ENCODE assay signal across 50 mouse cellular contexts in genomic region chr5:3651621-3652020, GRCm38 (mm10). TPM values are rescaled to one million over a fixed set of nuclear protein-coding genes. Genes with fewer than 3 reads are reported as not detected.
"Had no signal": no experiment of that assay in that cellular context is flagged by ENCODE, and none has a peak within 500 bp of the region (broad histone marks: within the 10 kb centered on the region; RNA-seq: fewer than 3 reads in every experiment).

No protein-coding gene starts in this region.

- ATAC-seq: hindbrain, embryonic 16.5 days; hindbrain, postnatal 0 days; inflammation-experienced regulatory T-cells, adult 6 months; intestine, embryonic 15.5 days; intestine, embryonic 16.5 days; intestine, postnatal 0 days had no signal

- H3K9me3 ChIP-seq: heart, embryonic 13.5 days; heart, embryonic 15.5 days; hindbrain, embryonic 12.5 days; hindbrain, embryonic 13.5 days; hindbrain, embryonic 15.5 days; intestine, embryonic 15.5 days; kidney, embryonic 15.5 days had no signal

- H3K36me3 ChIP-seq: heart, embryonic 13.5 days; heart, embryonic 15.5 days; hindbrain, embryonic 10.5 days; hindbrain, embryonic 12.5 days; hindbrain, embryonic 13.5 days; hindbrain, embryonic 15.5 days; intestine, embryonic 15.5 days; kidney, embryonic 15.5 days had no signal

- H3K4me2 ChIP-seq: heart, embryonic 11.5 days; heart, embryonic 13.5 days; heart, embryonic 15.5 days; hindbrain, embryonic 12.5 days; hindbrain, embryonic 13.5 days; hindbrain, embryonic 14.5 days; hindbrain, embryonic 15.5 days; intestine, embryonic 15.5 days; kidney, embryonic 15.5 days had no signal

- H3K4me1 ChIP-seq: intestine, embryonic 15.5 days had no signal

- H3K27me3 ChIP-seq: heart, embryonic 13.5 days; heart, embryonic 15.5 days; hindbrain, embryonic 12.5 days; hindbrain, embryonic 13.5 days; hindbrain, embryonic 15.5 days; intestine, embryonic 15.5 days; kidney, embryonic 15.5 days had no signal

- DNase-seq: heart, postnatal 14 days; heart, postnatal 36 days; heart, postnatal 4 days; kidney, adult 11 months; kidney, adult 18-20 months; kidney, adult 2 months; kidney, adult 8-10 months; kidney, adult 9 months; kidney, postnatal 10 days; kidney, postnatal 14 days; kidney, postnatal 25 days; kidney, postnatal 36 days; kidney, postnatal 4 days; layer of hippocampus, adult 9-11 months; layer of hippocampus, postnatal 36 days had no signal

- H3K9ac ChIP-seq: heart, embryonic 13.5 days; heart, embryonic 15.5 days; hindbrain, embryonic 12.5 days; hindbrain, embryonic 13.5 days; hindbrain, embryonic 14.5 days; hindbrain, embryonic 15.5 days; intestine, embryonic 15.5 days; kidney, embryonic 15.5 days had no signal

- H3K4me3 ChIP-seq: heart, embryonic 13.5 days; heart, embryonic 15.5 days; hindbrain, embryonic 10.5 days; hindbrain, embryonic 12.5 days; hindbrain, embryonic 13.5 days; hindbrain, embryonic 15.5 days; intestine, embryonic 15.5 days; kidney, embryonic 15.5 days; layer of hippocampus, adult 2 months; left cerebral cortex, adult 2 months had no signal

- H3K27ac ChIP-seq: heart, embryonic 13.5 days; heart, embryonic 15.5 days; hindbrain, embryonic 10.5 days; hindbrain, embryonic 12.5 days; hindbrain, embryonic 13.5 days; hindbrain, embryonic 14.5 days; hindbrain, embryonic 15.5 days; hindbrain, postnatal 0 days; intestine, embryonic 15.5 days; kidney, embryonic 15.5 days; kidney, postnatal 0 days; layer of hippocampus, adult 2 months; left cerebral cortex, adult 2 months had no signal

RNA-seq across cellular contexts. Expression of gene Tmbim7, which starts 0.6 kb away (rescaled TPM):
- total RNA-seq: heart, postnatal 14 days; heart, postnatal 25 days; heart, postnatal 36 days; heart, postnatal 4 days; hematopoietic stem cell, adult 5-6 weeks; hindbrain, postnatal 0 days; layer of hippocampus, adult 18-20 months; layer of hippocampus, adult 2 months; layer of hippocampus, adult 8-10 months; layer of hippocampus, postnatal 10 days; layer of hippocampus, postnatal 14 days; layer of hippocampus, postnatal 25 days; layer of hippocampus, postnatal 36 days; left cerebral cortex, adult 18-20 months; left cerebral cortex, adult 2 months; left cerebral cortex, adult 8-10 months had no signal
- polyA plus RNA-seq: heart, embryonic 11.5 days; heart, embryonic 13.5 days; heart, embryonic 14.5 days; heart, embryonic 15.5 days; heart, embryonic 16.5 days; heart, postnatal 0 days; hindbrain, embryonic 10.5 days; hindbrain, embryonic 11.5 days; hindbrain, embryonic 12.5 days; hindbrain, embryonic 13.5 days; hindbrain, embryonic 14.5 days; hindbrain, embryonic 15.5 days; hindbrain, embryonic 16.5 days; hindbrain, postnatal 0 days; inflammation-experienced regulatory T-cells, adult 6 months; intestine, embryonic 14.5 days; intestine, embryonic 15.5 days; intestine, embryonic 16.5 days; intestine, postnatal 0 days; kidney, adult 2 months; kidney, embryonic 14.5 days; kidney, embryonic 15.5 days; kidney, embryonic 16.5 days; kidney, postnatal 0 days; large intestine, adult 2 months had no signal
